Comparison of ENCODE assay signal across 9 mouse cellular contexts in the genomic region with DNA sequence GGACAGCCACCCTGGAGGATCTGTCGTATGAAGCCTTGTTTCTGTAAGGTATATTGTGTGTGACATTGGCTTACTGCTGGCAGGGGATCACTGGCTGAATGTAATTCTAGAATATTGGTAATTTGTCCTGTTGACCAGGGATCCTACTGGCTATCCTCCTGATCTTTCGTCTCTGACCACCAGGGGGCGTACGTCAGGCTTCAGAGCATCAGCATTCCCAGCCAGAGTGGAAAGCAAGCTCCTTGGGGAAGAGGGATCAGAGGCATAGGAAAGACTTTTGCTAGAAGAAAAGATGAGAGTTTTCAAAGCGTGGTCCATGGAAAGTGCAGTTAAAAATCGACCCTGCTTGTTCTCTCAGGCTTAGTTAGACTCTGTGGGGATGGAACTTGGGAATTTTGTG. TPM values are rescaled to one million over a fixed set of nuclear protein-coding genes. Genes with fewer than 3 reads are reported as not detected.
DNase-seq lines count a peak whose midpoint lies in the region; ATAC-seq and TF ChIP-seq lines count a peak whose summit lies in the region.
"Had no signal": no experiment of that assay in that cellular context is flagged by ENCODE, and none has a peak within 500 bp of the region (broad histone marks: within the 10 kb centered on the region; RNA-seq: fewer than 3 reads in every experiment).

No protein-coding gene starts in this region.

- no peaks in the 10 kb centered on the region for H3K36me3 ChIP-seq in liver, embryonic 12.5 days
- no peaks in the 10 kb centered on the region for H3K36me3 ChIP-seq in limb, embryonic 14.5 days (ENCODE audit: control insufficient read depth, insufficient read depth, low read length)

- H3K9ac ChIP-seq in liver, embryonic 12.5 days: no peak overlapping the region
- H3K9ac ChIP-seq in limb, embryonic 14.5 days (ENCODE audit: low read depth, low read length, severe bottlenecking): no peak overlapping the region

- H3K27ac ChIP-seq in liver, embryonic 12.5 days: no peak overlapping the region
- no peak overlapping the region for H3K27ac ChIP-seq in limb, embryonic 14.5 days (replicated peaks; ENCODE audit: low read depth, low read length)

- no peaks in the 10 kb centered on the region for H3K4me1 ChIP-seq in liver, embryonic 12.5 days
- no peaks in the 10 kb centered on the region for H3K4me1 ChIP-seq in limb, embryonic 14.5 days (ENCODE audit: control insufficient read depth, insufficient read depth, low read length)

- no peak; the same call in 1 of the 2 replicates for ATAC-seq in liver, embryonic 12.5 days
- ATAC-seq in erythroblast, adult 5-6 weeks (replicated peaks; ENCODE audit: low FRiP score, poor library complexity, severe bottlenecking): peak; percentile 84
- no peak for ATAC-seq in limb, embryonic 14.5 days (ENCODE audit: low FRiP score, low read depth)

- H3K27me3 ChIP-seq in liver, embryonic 12.5 days (replicated peaks): no peaks in the 10 kb centered on the region; the same call in 1 of the 2 replicates
- no peaks in the 10 kb centered on the region for H3K27me3 ChIP-seq in limb, embryonic 14.5 days (ENCODE audit: control insufficient read depth, insufficient read depth, low read length)

- WGBS in liver, embryonic 12.5 days (ENCODE audit: insufficient replicate concordance): 2% methylated on average over 6 of the region's 6 CpGs
- 3% methylated on average over 6 of the region's 6 CpGs for WGBS in limb, embryonic 14.5 days

- no peak overlapping the region for H3K4me3 ChIP-seq in liver, embryonic 12.5 days
- no peak overlapping the region for H3K4me3 ChIP-seq in limb, embryonic 14.5 days (replicated peaks; ENCODE audit: low read length)

- no peaks in the 10 kb centered on the region for H3K9me3 ChIP-seq in liver, embryonic 12.5 days (replicated peaks)
- H3K9me3 ChIP-seq in limb, embryonic 14.5 days (ENCODE audit: control insufficient read depth, low read length): no peaks in the 10 kb centered on the region

- DNase-seq in liver: peak; percentile 87
- peak; percentile 91 for DNase-seq in brain, adult 2 months (ENCODE audit: low read depth, low spot score)
- peak; percentile 80 for DNase-seq in induced T-regulatory cell, adult 2 months (ENCODE audit: low read depth)
- peak; percentile 84 for DNase-seq in limb, embryonic 14.5 days (ENCODE audit: low spot score)
- peak; percentile 96 for DNase-seq in retina, embryonic 14.5 days (ENCODE audit: low spot score)
- DNase-seq in thymus, postnatal 36 days: peak; percentile 49 to 52

- H3K4me2 ChIP-seq in liver, embryonic 12.5 days: no peak overlapping the region
- no peak overlapping the region for H3K4me2 ChIP-seq in limb, embryonic 14.5 days (replicated peaks; ENCODE audit: low read depth, low read length, severe bottlenecking)

- TF ChIP-seq POLR2A in limb, embryonic 14.5 days (IDR thresholded peaks at IDR 0.05; ENCODE audit: borderline replicate concordance, extremely low read depth, insufficient read depth, insufficient read length): no peak

RNA-seq across cellular contexts. Expression of a gene that starts 12.2 kb away (rescaled TPM):
- polyA plus RNA-seq in liver, embryonic 12.5 days (2016; fragmentation: Nextera tagmentation; extraction: Ambion mirVana): not detected in 2 replicates
- not detected in 2 replicates for total RNA-seq in erythroblast, adult 5-6 weeks (2015; ENCODE audit: low replicate concordance)
- total RNA-seq in erythroblast, adult 5-6 weeks (2017; ENCODE audit: low replicate concordance): not detected in 2 replicates
- not detected in 2 replicates for polyA plus RNA-seq in limb, embryonic 14.5 days (2012; rRNA removed)
- polyA plus RNA-seq in limb, embryonic 14.5 days (2014; fragmentation: Nextera tagmentation; extraction: Ambion mirVana): not detected in 2 replicates
- polyA plus RNA-seq: heart, embryonic 14.5 days had no signal

RNA-seq across cellular contexts. Expression of a gene that starts 25.8 kb away (rescaled TPM):
- 28.8 and 30.3 TPM in 2 replicates for polyA plus RNA-seq in liver, embryonic 12.5 days (2016; fragmentation: Nextera tagmentation; extraction: Ambion mirVana)
- 17.5 and 18.6 TPM in 2 replicates for total RNA-seq in erythroblast, adult 5-6 weeks (2015; ENCODE audit: low replicate concordance)
- total RNA-seq in erythroblast, adult 5-6 weeks (2017; ENCODE audit: low replicate concordance): 14.6 and 22.2 TPM in 2 replicates
- polyA plus RNA-seq in limb, embryonic 14.5 days (2012; rRNA removed): 42.9 and 47.0 TPM in 2 replicates
- 43.5 and 45.3 TPM in 2 replicates for polyA plus RNA-seq in limb, embryonic 14.5 days (2014; fragmentation: Nextera tagmentation; extraction: Ambion mirVana)

RNA-seq across cellular contexts. Expression of a gene that starts 50.3 kb away (rescaled TPM):
- polyA plus RNA-seq in liver, embryonic 12.5 days (2016; fragmentation: Nextera tagmentation; extraction: Ambion mirVana): 1.2 and 1.6 TPM in 2 replicates
- total RNA-seq in erythroblast, adult 5-6 weeks (2015; ENCODE audit: low replicate concordance): not detected in 2 replicates
- total RNA-seq in erythroblast, adult 5-6 weeks (2017; ENCODE audit: low replicate concordance): not detected in 2 replicates
- not detected in 2 replicates for polyA plus RNA-seq in limb, embryonic 14.5 days (2012; rRNA removed)
- 0.75 and 0.89 TPM in 2 replicates for polyA plus RNA-seq in limb, embryonic 14.5 days (2014; fragmentation: Nextera tagmentation; extraction: Ambion mirVana)

RNA-seq across cellular contexts. Expression of a gene that starts 51.3 kb away (rescaled TPM):
- 2.7 and 3.2 TPM in 2 replicates for polyA plus RNA-seq in liver, embryonic 12.5 days (2016; fragmentation: Nextera tagmentation; extraction: Ambion mirVana)
- total RNA-seq in erythroblast, adult 5-6 weeks (2015; ENCODE audit: low replicate concordance): 17.8 and 29.8 TPM in 2 replicates
- total RNA-seq in erythroblast, adult 5-6 weeks (2017; ENCODE audit: low replicate concordance): 21.2 and 25.6 TPM in 2 replicates
- polyA plus RNA-seq in limb, embryonic 14.5 days (2012; rRNA removed): 19.5 and 21.3 TPM in 2 replicates
- 5.5 and 5.8 TPM in 2 replicates for polyA plus RNA-seq in limb, embryonic 14.5 days (2014; fragmentation: Nextera tagmentation; extraction: Ambion mirVana)
